Mouse (Mus musculus): ENCODE results near the gene Eya2. TPM values are rescaled to one million over a fixed set of nuclear protein-coding genes. Genes with fewer than 3 reads are reported as not detected.
"Not testable (repeated sequence)": the region's sequence is repeated elsewhere in the genome, so short reads cannot be mapped to it uniquely, and the experiment has no call there.

Eya2 gene
- polyA plus RNA-seq, 1 experiment from 2014 or later, result 7.8 TPM

DNA sequence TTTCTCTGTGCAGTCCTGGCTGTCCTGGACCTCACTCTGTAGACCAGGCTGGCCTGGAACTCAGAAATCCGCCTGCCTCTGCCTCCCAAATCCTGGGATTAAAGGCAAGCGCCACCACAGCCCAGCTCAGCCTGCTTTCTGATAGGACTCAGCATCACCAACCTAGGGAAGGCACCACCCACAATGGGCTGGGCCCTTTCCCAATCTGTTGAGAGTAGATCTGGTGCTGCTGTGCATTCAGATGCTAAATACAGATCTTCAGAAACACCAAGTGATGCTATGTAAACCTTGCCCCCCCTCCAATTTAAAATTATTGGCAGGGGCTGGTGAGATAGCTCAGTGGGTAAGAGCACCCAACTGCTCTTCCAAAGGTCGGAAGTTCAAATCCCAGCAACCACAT lies 205.3 kb downstream of the Eya2 start:
- H3K9ac ChIP-seq (ENCODE audit: low read length); H3K9me3 ChIP-seq (replicated peaks; ENCODE audit: control insufficient read depth, low read length); H3K27ac ChIP-seq (ENCODE audit: low read length); H3K27me3 ChIP-seq (ENCODE audit: control insufficient read depth, insufficient read depth, low read length); H3K4me1 ChIP-seq (ENCODE audit: control insufficient read depth, insufficient read depth, low read length); H3K4me3 ChIP-seq (replicated peaks; ENCODE audit: low read length); H3K4me2 ChIP-seq (ENCODE audit: low read depth, low read length); ATAC-seq (ENCODE audit: insufficient read depth, low FRiP score): not testable (repeated sequence)
- 89% methylated on average over 3 of the region's 3 CpGs for WGBS
- H3K36me3 ChIP-seq (ENCODE audit: control insufficient read depth, insufficient read depth, low read length), result peaks cover 24% of the 10 kb centered on the region

DNA sequence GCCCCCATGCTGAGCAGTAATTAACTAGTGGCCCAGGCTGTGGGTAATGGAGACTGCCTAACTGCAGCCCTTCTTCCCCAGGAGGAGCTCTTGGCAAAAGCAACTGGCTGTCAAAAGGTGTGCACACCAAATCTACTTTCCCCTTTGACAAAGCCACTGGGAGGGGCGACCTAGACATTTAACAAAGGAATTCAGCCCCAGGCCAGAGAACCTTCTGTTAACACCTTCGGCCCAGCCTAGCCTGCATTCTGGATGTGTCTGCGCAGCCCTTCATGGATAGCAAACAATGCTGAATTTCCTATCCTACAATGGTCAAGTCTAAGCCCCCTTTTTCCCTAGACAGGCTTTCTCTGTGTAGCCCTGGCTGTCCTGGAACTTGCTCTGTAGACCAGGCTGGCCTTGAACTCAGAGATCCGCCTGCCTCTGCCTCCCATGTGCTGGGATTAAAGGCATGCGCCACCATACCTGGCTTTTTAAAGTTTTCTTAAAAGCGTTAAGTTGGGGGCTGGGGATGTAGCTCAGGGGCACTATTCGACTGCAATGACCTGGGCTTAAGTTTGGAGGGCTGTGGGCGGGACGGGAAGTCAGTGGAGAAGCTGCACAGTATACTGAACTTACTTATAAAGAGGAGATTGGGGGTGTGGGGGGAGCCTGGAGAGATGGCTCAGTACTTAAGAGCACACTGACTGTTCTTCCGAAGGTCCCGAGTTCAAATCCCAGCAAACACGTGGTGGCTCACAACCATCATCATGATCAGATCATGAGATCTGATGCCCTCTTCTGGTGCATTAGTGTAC lies 213.5 kb downstream of the Eya2 start:
- ATAC-seq (ENCODE audit: insufficient read depth, low FRiP score), result no peak
- Histone ChIP-seq H3K4me1 (ENCODE audit: control insufficient read depth, insufficient read depth, low read length) (no peaks in the 10 kb centered on the region), H3K36me3 (ENCODE audit: control insufficient read depth, insufficient read depth, low read length) (peaks cover 36% of the 10 kb centered on the region), H3K4me3 (replicated peaks; ENCODE audit: low read length) (no peak overlapping the region), H3K27me3 (ENCODE audit: control insufficient read depth, insufficient read depth, low read length) (no peaks in the 10 kb centered on the region), H3K4me2 (ENCODE audit: low read depth, low read length) (no peak overlapping the region), H3K9me3 (replicated peaks; ENCODE audit: control insufficient read depth, low read length) (no peaks in the 10 kb centered on the region), H3K9ac (ENCODE audit: low read length) (no peak overlapping the region), H3K27ac (ENCODE audit: low read length) (no peak overlapping the region)
- 95% methylated on average over 12 of the region's 12 CpGs for WGBS

DNA sequence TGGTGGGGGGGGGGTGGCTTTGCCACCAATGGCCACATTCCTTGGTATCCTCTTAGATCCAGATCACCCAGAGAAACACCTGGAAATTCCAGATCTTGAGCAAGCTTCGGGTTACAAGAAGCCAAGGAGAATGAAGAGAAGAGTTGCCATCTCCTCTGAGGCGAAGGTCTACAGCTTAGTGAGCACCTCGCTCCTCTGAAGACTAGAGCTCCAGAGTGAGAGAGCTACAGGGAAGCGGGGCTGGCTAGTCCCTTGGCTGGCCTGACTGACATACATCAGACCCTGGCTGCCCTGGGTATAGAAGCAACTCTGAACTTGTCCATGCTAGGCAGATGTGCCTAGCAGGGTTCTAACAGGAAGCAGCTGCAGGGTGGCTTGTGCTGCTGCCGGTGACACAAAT lies 214.3 kb downstream of the Eya2 start:
- WGBS, result 92% methylated on average over 5 of the region's 5 CpGs
- H3K27ac ChIP-seq (ENCODE audit: low read length), result no peak overlapping the region
- no peak overlapping the region for H3K9ac ChIP-seq (ENCODE audit: low read length)
- no peaks in the 10 kb centered on the region for H3K9me3 ChIP-seq (replicated peaks; ENCODE audit: control insufficient read depth, low read length)
- ATAC-seq (ENCODE audit: insufficient read depth, low FRiP score), result no peak
- no peaks in the 10 kb centered on the region for H3K4me1 ChIP-seq (ENCODE audit: control insufficient read depth, insufficient read depth, low read length)
- no peaks in the 10 kb centered on the region for H3K27me3 ChIP-seq (ENCODE audit: control insufficient read depth, insufficient read depth, low read length)
- no peak overlapping the region for H3K4me3 ChIP-seq (replicated peaks; ENCODE audit: low read length)
- H3K36me3 ChIP-seq (ENCODE audit: control insufficient read depth, insufficient read depth, low read length), result peaks cover 41% of the 10 kb centered on the region
- no peak overlapping the region for H3K4me2 ChIP-seq (ENCODE audit: low read depth, low read length)

DNA sequence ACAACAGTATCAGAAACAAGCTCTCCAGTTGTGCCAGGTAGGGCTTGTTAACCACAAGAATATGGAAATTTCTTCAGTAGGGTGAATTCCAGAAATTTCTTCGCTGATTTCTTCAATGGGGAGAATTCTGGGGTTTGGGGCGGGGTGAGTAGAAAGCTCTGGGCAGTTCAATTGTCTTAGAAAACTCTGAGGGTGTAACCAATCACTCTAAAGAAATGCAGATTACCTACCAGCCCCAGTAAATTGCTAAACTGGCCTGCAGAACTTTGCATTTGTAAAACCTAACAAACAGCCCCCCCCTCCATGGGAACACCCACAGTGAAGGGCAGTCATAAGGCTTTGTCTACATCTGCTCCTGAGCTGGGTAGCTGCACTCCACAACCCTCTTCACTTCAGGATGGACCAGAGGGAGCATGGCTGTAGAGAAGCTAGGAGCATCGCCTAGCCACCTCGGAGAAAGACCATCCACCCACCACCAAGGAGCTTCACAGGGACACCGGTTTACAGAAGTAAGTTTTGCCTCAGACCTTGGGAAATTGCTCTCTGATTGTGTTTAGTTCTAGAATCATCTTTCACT lies 215.2 kb downstream of the Eya2 start:
- Histone ChIP-seq H3K9ac (ENCODE audit: low read length) (no peak overlapping the region), H3K36me3 (ENCODE audit: control insufficient read depth, insufficient read depth, low read length) (peaks cover 41% of the 10 kb centered on the region), H3K9me3 (replicated peaks; ENCODE audit: control insufficient read depth, low read length) (no peaks in the 10 kb centered on the region), H3K27me3 (ENCODE audit: control insufficient read depth, insufficient read depth, low read length) (no peaks in the 10 kb centered on the region), H3K4me2 (ENCODE audit: low read depth, low read length) (no peak overlapping the region), H3K27ac (ENCODE audit: low read length) (no peak overlapping the region), H3K4me1 (ENCODE audit: control insufficient read depth, insufficient read depth, low read length) (no peaks in the 10 kb centered on the region), H3K4me3 (replicated peaks; ENCODE audit: low read length) (no peak overlapping the region)
- no peak for ATAC-seq (ENCODE audit: insufficient read depth, low FRiP score)
- WGBS, result 94% methylated on average over 5 of the region's 5 CpGs

DNA sequence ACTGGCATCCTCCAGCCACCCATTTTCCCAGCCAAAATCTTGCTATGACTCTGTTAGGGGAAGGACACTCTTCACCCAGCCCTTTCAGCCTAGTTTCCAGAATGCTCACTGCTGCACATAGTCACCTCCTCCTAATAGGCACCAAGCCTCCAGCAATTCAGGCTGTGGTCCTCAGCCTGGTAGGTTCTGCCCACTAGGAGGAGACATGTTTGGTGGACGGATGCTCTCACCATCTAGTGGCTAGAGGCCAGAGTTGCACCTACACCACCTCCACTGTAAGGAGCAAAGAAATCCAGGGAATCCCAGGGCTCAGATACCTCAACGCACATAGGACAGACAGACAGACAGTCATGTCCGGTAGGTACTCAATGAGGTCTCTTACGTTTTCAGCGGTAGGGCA lies 216.7 kb downstream of the Eya2 start:
- Histone ChIP-seq H3K27ac (ENCODE audit: low read length) (no peak overlapping the region), H3K36me3 (ENCODE audit: control insufficient read depth, insufficient read depth, low read length) (peaks cover 41% of the 10 kb centered on the region), H3K9me3 (replicated peaks; ENCODE audit: control insufficient read depth, low read length) (no peaks in the 10 kb centered on the region), H3K4me1 (ENCODE audit: control insufficient read depth, insufficient read depth, low read length) (no peaks in the 10 kb centered on the region), H3K27me3 (ENCODE audit: control insufficient read depth, insufficient read depth, low read length) (no peaks in the 10 kb centered on the region), H3K4me2 (ENCODE audit: low read depth, low read length) (no peak overlapping the region), H3K9ac (ENCODE audit: low read length) (no peak overlapping the region), H3K4me3 (replicated peaks; ENCODE audit: low read length) (no peak overlapping the region)
- ATAC-seq (ENCODE audit: insufficient read depth, low FRiP score), result no peak
- 53% methylated on average over 5 of the region's 5 CpGs for WGBS

DNA sequence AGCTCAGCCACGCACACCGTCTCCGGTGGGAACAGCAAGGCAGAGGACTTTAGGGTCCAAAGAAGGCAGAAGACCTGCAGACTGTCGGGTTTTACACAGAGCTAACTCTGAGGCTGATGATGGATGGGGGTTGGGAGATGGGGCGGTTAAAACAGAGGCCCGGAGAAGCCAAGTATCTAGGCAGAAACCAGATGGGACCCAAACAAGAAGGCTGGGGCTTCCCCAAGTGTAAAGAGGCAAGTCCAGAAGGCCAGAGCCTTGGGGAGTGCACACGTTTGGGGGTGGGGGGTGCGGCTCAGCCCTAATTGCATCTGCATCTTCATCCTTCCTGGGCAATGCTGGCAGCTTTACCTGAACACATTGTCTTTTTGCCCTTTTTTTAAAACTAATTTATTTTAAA lies 218.1 kb downstream of the Eya2 start:
- no peak for ATAC-seq (ENCODE audit: insufficient read depth, low FRiP score)
- peaks cover 32% of the 10 kb centered on the region for H3K36me3 ChIP-seq (ENCODE audit: control insufficient read depth, insufficient read depth, low read length)
- no peaks in the 10 kb centered on the region for H3K4me1 ChIP-seq (ENCODE audit: control insufficient read depth, insufficient read depth, low read length)
- H3K4me2 ChIP-seq (ENCODE audit: low read depth, low read length), result no peak overlapping the region
- no peak overlapping the region for H3K27ac ChIP-seq (ENCODE audit: low read length)
- no peaks in the 10 kb centered on the region for H3K27me3 ChIP-seq (ENCODE audit: control insufficient read depth, insufficient read depth, low read length)
- no peak overlapping the region for H3K9ac ChIP-seq (ENCODE audit: low read length)
- no peaks in the 10 kb centered on the region for H3K9me3 ChIP-seq (replicated peaks; ENCODE audit: control insufficient read depth, low read length)
- no peak overlapping the region for H3K4me3 ChIP-seq (replicated peaks; ENCODE audit: low read length)
- 71% methylated on average over 8 of the region's 8 CpGs for WGBS

DNA sequence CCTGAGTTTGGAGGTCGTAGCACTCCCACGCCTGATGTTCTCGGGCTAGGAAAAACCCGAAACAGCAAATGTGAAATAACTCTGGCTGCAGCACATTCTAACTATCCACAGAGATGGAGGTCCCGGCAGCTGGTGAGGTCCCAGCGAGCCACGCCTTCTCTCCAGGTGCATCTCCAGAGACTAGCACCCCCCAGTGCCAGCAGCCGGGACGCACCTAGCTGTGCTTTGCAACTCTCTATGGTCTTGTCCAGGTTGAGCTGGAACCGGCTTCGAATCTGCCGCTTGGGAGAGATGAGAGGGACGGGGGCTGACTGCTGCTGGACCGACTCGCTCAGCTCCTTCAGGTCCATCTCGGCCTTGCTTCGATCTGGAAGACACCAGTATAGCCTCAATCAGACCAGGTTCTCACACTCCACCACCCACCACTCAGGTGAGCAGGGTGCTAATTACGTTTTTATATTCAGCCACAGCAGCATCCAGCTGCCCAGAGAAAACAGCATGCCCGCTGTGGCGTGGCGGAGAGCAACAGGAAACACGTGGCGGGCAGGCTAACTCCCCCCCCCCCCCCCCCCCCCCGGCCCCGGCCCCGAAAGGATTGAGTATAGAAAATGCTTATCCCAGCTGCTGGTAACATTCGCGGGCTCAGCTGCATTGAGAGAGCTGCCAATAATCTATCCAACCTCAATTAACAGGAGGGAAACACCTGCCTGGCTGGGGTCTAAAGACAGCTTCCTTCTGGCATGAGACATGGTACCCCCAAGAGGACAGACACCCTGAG lies 220.5 kb downstream of the Eya2 start:
- H3K4me2 ChIP-seq (ENCODE audit: low read depth, low read length), result no peak overlapping the region
- no peak overlapping the region for H3K27ac ChIP-seq (ENCODE audit: low read length)
- no peaks in the 10 kb centered on the region for H3K9me3 ChIP-seq (replicated peaks; ENCODE audit: control insufficient read depth, low read length)
- H3K27me3 ChIP-seq (ENCODE audit: control insufficient read depth, insufficient read depth, low read length), result no peaks in the 10 kb centered on the region
- WGBS, result 84% methylated on average over 27 of the region's 28 CpGs
- H3K36me3 ChIP-seq (ENCODE audit: control insufficient read depth, insufficient read depth, low read length), result peaks cover 20% of the 10 kb centered on the region
- no peak for ATAC-seq (ENCODE audit: insufficient read depth, low FRiP score)
- no peak overlapping the region for H3K9ac ChIP-seq (ENCODE audit: low read length)
- no peaks in the 10 kb centered on the region for H3K4me1 ChIP-seq (ENCODE audit: control insufficient read depth, insufficient read depth, low read length)
- H3K4me3 ChIP-seq (replicated peaks; ENCODE audit: low read length), result no peak overlapping the region

DNA sequence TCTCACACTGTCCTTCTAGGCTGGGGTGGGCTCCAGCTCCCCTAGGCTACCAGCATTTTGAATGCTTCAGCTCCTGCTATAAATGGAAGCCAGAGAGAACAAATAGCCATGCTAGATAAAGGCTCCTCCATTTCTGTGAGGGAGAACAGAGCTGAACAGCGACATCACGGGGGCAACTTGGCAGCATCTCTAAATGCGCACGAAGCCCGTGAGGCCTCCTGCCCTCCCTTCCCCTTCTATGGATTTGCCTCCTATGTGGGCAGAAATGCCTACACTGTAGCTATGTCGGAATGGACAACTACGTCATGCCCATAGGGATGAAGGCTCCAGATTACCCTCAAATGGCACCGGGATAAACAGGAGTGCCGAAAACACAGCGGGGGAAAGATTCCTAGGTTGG lies 222.6 kb downstream of the Eya2 start:
- H3K27me3 ChIP-seq (ENCODE audit: control insufficient read depth, insufficient read depth, low read length), result no peaks in the 10 kb centered on the region
- no peak overlapping the region for H3K4me3 ChIP-seq (replicated peaks; ENCODE audit: low read length)
- H3K4me2 ChIP-seq (ENCODE audit: low read depth, low read length), result no peak overlapping the region
- no peak for ATAC-seq (ENCODE audit: insufficient read depth, low FRiP score)
- H3K4me1 ChIP-seq (ENCODE audit: control insufficient read depth, insufficient read depth, low read length), result no peaks in the 10 kb centered on the region
- H3K9ac ChIP-seq (ENCODE audit: low read length), result no peak overlapping the region
- H3K36me3 ChIP-seq (ENCODE audit: control insufficient read depth, insufficient read depth, low read length), result peaks cover 11% of the 10 kb centered on the region
- 91% methylated on average over 10 of the region's 10 CpGs for WGBS
- no peaks in the 10 kb centered on the region for H3K9me3 ChIP-seq (replicated peaks; ENCODE audit: control insufficient read depth, low read length)
- H3K27ac ChIP-seq (ENCODE audit: low read length), result no peak overlapping the region

DNA sequence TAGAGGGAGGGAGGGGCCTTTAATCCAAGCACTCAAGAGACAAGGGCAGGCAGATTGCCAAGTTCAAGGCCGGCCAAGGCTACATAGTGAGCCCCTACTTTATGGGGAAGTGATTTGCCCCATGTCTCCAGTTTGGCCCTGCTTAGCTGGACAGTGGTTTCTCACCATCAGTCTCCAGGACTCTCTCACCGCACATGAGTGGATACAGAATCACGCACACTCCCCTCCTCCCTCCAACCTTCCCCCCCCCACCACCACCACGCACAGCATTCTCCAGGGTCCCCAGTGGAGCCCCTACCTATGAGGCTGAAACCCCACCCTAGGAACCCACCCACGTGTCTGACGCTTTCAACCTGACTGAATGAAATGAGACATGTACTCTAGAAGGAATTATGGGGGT lies 223.7 kb downstream of the Eya2 start:
- Histone ChIP-seq H3K27me3 (ENCODE audit: control insufficient read depth, insufficient read depth, low read length) (no peaks in the 10 kb centered on the region), H3K4me1 (ENCODE audit: control insufficient read depth, insufficient read depth, low read length) (no peaks in the 10 kb centered on the region), H3K4me2 (ENCODE audit: low read depth, low read length) (no peak overlapping the region), H3K36me3 (ENCODE audit: control insufficient read depth, insufficient read depth, low read length) (peaks cover 5% of the 10 kb centered on the region; the same call in 1 of the 2 replicates), H3K4me3 (replicated peaks; ENCODE audit: low read length) (no peak overlapping the region), H3K27ac (ENCODE audit: low read length) (no peak overlapping the region), H3K9ac (ENCODE audit: low read length) (no peak overlapping the region), H3K9me3 (replicated peaks; ENCODE audit: control insufficient read depth, low read length) (no peaks in the 10 kb centered on the region)
- ATAC-seq (ENCODE audit: insufficient read depth, low FRiP score), result no peak
- 87% methylated on average over 6 of the region's 6 CpGs for WGBS

Data from stomach, embryonic 16.5 days (tissue).